Mouse (Mus musculus) kidney, embryonic 16.5 days (tissue): ENCODE measurements around the gene Gpx7. TPM values are rescaled to one million over a fixed set of nuclear protein-coding genes. Genes with fewer than 3 reads are reported as not detected.

Experiments
- ATAC-seq: fragments of 200-750 bp; cut with Nextera tagmentation; 2 replicates; pipeline ENCODE4 v1.8.0; 2017; ENCODE audit warnings: moderate TSS enrichment; ENCODE audit not compliant: low FRiP score, low TSS enrichment
- H3K27ac ChIP-seq: fragments of 300-500 bp; sonication (generic); 2 replicates; pipeline ENCODE4 v1.5.1; 2014; ENCODE audit warnings: low read length
- H3K27me3 ChIP-seq: fragments of 300-500 bp; sonication (generic); 2 replicates; pipeline ENCODE4 v1.6.1; 2014; ENCODE audit warnings: low read length, control low read depth, mixed read lengths; ENCODE audit not compliant: insufficient read depth
- H3K36me3 ChIP-seq: fragments of 300-500 bp; sonication (generic); 2 replicates; pipeline ENCODE4 v1.6.1; 2014; ENCODE audit warnings: low read length, control low read depth, mixed read lengths; ENCODE audit not compliant: insufficient read depth
- H3K4me1 ChIP-seq: fragments of 300-500 bp; sonication (generic); 2 replicates; pipeline ENCODE4 v1.6.1; 2014; ENCODE audit warnings: low read length, control low read depth, mixed read lengths; ENCODE audit not compliant: insufficient read depth
- H3K4me2 ChIP-seq: fragments of 300-500 bp; sonication (generic); replicated peaks from 2 replicates; pipeline ENCODE4 v1.6.1; 2014; ENCODE audit warnings: low read depth, low read length
- H3K4me3 ChIP-seq: fragments of 300-500 bp; sonication (generic); 2 replicates; pipeline ENCODE4 v1.5.1; 2014; ENCODE audit warnings: mild to moderate bottlenecking, low read length
- H3K9ac ChIP-seq: fragments of 300-500 bp; sonication (generic); replicated peaks from 2 replicates; pipeline ENCODE4 v1.6.1; 2014; ENCODE audit warnings: low read length
- H3K9me3 ChIP-seq: fragments of 300-500 bp; sonication (generic); 2 replicates; pipeline ENCODE4 v1.6.1; 2016; ENCODE audit warnings: low read length, control low read depth
- WGBS: fragments of 180-500 bp; shearing (Covaris S2); extraction: QIAGEN DNeasy Blood & Tissue Kit; methylation state at CpG from one replicate; pipeline ENCODE4 v1.1.7; 2014; 5-methylcytosine and 5-hydroxymethylcytosine counted together
- polyA plus RNA-seq: library from polyadenylated mRNA; unstranded; fragments of >200 nt; fragmentation: Nextera tagmentation; extraction: Ambion mirVana; gene quantifications from 2 replicates; pipeline ENCODE4 v1.2.1, GENCODE M21; 2015

Gpx7 gene
- polyA plus RNA-seq, 1 experiment from 2014 or later = 65.4 TPM

DNA sequence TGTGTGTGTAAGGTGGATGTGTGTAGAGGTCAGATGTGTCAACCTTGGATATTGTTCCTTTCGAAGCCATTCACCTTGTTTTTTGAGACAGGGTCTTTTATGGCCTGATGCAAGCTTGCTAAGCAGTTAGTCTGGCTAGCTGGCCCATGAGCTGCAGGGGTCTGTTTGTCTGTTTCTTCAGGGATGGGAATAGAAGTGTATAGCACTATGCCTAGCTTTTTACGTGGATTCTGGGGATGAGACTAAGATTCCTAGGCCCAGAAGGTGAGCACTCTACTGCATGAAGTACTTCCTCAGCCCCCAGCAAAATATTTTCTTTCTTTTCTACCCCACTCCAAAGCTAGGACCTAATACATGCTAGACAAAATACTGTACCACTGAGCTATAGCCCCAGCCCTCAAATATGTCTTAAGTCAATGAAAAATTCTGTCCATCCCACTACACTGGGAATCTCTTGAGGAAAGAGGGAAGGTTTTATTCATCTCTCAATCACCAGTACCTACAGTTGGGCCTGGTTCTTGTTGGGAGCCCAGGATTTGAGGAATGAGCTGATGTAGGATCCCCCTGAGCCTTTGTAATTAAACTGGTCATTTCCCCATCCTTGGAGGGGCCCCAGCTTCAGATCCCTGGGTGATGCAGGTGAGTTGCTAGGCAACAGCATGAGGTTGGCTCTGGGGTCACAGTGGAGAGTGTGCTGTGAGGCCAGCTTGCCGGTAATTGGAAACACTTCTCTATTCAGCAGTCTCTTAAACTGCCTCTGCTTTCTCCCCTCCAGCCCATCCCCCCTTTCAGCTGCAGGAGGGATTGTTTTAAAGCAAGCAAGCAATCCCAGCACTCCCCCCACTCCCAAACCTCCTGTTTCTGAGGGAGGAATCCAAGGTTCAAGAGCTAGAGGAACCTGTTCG, 24.1 kb upstream of the Gpx7 start:
- no peak overlapping the region for H3K4me3 ChIP-seq
- H3K27ac ChIP-seq = 0 out of 2 replicates have a peak overlapping the region, but pooled peaks have one; percentile 10
- H3K36me3 ChIP-seq = no peaks in the 10 kb centered on the region
- peaks cover 17% of the 10 kb centered on the region for H3K4me1 ChIP-seq
- no peaks in the 10 kb centered on the region for H3K27me3 ChIP-seq
- H3K9me3 ChIP-seq = no peaks in the 10 kb centered on the region
- 41% methylated on average over 4 of the region's 4 CpGs for WGBS
- no peak overlapping the region for H3K9ac ChIP-seq
- H3K4me2 ChIP-seq = no peak overlapping the region
- peak; percentile 84 for ATAC-seq

- Histone ChIP-seq H3K36me3 (no peaks in the 10 kb centered on the region), H3K4me1 (peaks cover 17% of the 10 kb centered on the region), H3K4me2 (no peak overlapping the region), H3K27ac (0 out of 2 replicates have a peak overlapping the region, but pooled peaks have one; percentile 6), H3K4me3 (no peak overlapping the region), H3K27me3 (no peaks in the 10 kb centered on the region), H3K9me3 (no peaks in the 10 kb centered on the region), H3K9ac (no peak overlapping the region)
- ATAC-seq = no peak
- whole genome bisulfite sequencing = 89% methylated on average over 6 of the region's 6 CpGs
Measured at GRCm38 (mm10) chr4:108428341-108428721, 21.6 kb upstream of the Gpx7 start.

DNA sequence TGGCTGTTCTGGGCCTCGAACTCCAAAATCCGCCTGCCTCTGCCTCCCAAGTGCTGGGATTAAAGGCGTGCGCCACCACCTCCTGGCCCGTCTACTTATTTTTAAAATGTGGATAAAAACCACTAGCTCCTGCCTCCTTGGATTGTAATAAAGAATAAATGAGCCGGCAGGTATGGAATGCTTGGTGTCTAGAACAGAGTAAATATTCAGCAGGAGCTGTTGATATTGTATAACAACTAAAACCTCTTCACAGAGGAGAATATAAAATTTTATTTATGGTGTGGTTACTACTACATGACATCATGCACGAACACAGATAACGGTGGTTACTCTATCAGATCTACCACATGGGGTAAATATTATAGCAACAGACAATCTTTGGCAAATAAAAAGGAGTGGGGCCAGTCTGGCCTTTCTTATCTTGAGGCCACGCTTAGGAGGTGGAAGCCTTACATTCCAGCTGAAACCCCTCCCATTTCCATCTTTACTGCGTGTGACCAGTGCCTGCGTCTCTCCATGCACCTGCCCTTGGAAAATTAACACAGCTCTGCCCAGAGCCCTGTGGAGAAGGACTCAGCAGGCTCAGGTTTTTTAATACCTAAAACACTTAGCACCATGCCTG, 21.1 kb upstream of the Gpx7 start:
- no peaks in the 10 kb centered on the region for H3K36me3 ChIP-seq
- no peak overlapping the region for H3K4me3 ChIP-seq
- H3K27ac ChIP-seq = 0 out of 2 replicates have a peak overlapping the region, but pooled peaks have one; percentile 6
- ATAC-seq = no peak
- no peak overlapping the region for H3K9ac ChIP-seq
- H3K4me2 ChIP-seq = no peak overlapping the region
- no peaks in the 10 kb centered on the region for H3K27me3 ChIP-seq
- WGBS = 65% methylated on average over 11 of the region's 11 CpGs
- H3K4me1 ChIP-seq = peaks cover 17% of the 10 kb centered on the region
- no peaks in the 10 kb centered on the region for H3K9me3 ChIP-seq

DNA sequence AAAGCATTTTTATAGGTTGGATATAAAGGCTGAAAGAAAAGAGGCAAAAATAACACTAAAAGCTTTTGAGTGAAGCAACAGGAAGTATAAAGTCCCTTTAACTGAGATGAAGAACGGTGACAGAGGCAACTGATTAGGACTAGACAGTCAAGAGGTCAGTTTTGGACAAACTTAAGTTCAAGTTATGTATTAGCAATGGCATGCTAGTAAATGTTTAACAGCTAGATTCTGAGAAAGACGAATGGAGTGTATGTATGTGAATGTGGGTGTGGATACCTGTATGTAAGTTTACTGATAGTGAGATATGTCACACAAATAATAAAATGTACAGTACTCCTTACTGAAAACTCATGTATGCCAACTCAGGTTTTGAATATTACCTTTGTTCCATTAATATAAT, 17.8 kb upstream of the Gpx7 start:
- no peaks in the 10 kb centered on the region for H3K27me3 ChIP-seq
- no peak for ATAC-seq
- no peak overlapping the region for H3K4me3 ChIP-seq
- H3K9me3 ChIP-seq = no peaks in the 10 kb centered on the region
- no peaks in the 10 kb centered on the region for H3K36me3 ChIP-seq
- 53% methylated on average over 2 of the region's 2 CpGs for WGBS
- no peak overlapping the region for H3K27ac ChIP-seq
- H3K4me1 ChIP-seq = peaks cover 4% of the 10 kb centered on the region; the same call in 1 of the 2 replicates
- H3K9ac ChIP-seq = no peak overlapping the region
- H3K4me2 ChIP-seq = no peak overlapping the region

GRCm38 (mm10) chr4:108407621-108408020, 860 bp upstream of the Gpx7 start:
- 45% methylated on average over 8 of the region's 8 CpGs for WGBS
- no peaks in the 10 kb centered on the region for H3K27me3 ChIP-seq
- peaks cover 15% of the 10 kb centered on the region; the same call in 1 of the 2 replicates for H3K4me1 ChIP-seq
- no peak overlapping the region for H3K9ac ChIP-seq
- H3K4me3 ChIP-seq = no peak overlapping the region
- no peaks in the 10 kb centered on the region for H3K36me3 ChIP-seq
- 0 out of 2 replicates have a peak, but pooled peaks cover 3% of the 10 kb centered on the region for H3K9me3 ChIP-seq
- ATAC-seq = no peak
- H3K4me2 ChIP-seq = no peak overlapping the region
- no peak overlapping the region for H3K27ac ChIP-seq

DNA sequence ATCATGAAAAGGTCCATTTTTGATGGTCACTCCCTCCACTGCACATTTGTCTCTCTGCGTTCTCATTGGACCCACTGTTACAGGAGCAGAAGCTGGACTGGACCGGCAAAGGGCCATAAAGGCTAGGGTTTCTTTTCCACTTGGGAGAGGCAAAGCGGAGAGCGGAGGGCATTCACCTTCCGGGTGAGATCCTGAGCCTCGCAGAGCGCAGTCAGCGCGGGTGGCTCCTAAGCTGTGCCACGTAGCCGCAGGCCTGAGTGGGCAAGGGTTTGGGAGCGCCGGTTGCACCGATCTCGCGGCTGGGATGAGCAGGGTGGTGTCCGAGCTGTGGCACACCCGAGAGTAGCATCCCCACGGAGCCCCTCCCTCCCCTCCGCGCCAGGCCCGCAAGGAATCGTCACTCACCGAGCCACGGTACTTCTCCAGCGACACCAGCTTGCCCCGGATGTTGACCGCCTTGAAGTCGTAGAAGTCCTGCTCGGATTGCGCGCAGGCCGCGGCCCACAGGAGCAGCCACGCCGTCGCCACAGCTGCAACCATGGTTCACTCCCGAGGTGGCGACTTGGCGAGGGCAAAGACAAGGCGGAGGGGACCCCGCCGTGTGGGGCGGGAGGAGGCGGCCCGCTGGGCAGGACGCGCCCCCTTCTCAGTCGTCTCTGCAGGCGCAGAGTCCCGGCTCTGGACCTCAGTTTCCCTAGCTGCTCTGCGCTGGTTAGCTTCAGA, 462 bp downstream of the Gpx7 start:
- Histone ChIP-seq H3K9ac (peak overlapping the region; percentile 83), H3K4me2 (peak overlapping the region; percentile 71), H3K4me3 (peak overlapping the region; percentile 53), H3K27me3 (no peaks in the 10 kb centered on the region), H3K27ac (peak overlapping the region; percentile 66), H3K4me1 (peaks cover 15% of the 10 kb centered on the region; the same call in 1 of the 2 replicates), H3K36me3 (no peaks in the 10 kb centered on the region), H3K9me3 (0 out of 2 replicates have a peak, but pooled peaks cover 3% of the 10 kb centered on the region)
- WGBS = under 1% methylated on average over 51 of the region's 52 CpGs
- ATAC-seq = peak; percentile 62

DNA sequence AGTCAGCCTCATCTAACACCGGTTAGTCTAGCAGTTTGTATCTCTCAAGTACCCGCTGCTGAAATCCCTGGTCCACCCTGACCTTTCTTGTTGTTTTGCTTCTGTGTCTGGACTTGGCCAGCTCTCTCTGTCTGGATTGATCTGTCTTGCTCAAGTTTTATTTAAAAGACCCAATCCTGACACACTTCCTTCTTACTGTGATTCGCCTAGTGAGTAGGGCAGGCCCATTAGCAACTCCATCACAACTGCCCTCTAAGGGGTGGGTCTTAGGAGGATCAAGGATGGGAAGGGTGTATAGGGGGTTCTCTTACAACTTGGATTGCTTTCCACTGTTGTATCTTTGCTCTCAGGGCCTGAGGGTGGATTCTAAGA, 1.0 kb downstream of the Gpx7 start:
- Histone ChIP-seq H3K9ac (peak overlapping the region; percentile 83), H3K4me1 (peaks cover 15% of the 10 kb centered on the region; the same call in 1 of the 2 replicates), H3K4me2 (peak overlapping the region; percentile 71), H3K27ac (peak overlapping the region; percentile 66), H3K36me3 (no peaks in the 10 kb centered on the region), H3K27me3 (no peaks in the 10 kb centered on the region), H3K9me3 (0 out of 2 replicates have a peak, but pooled peaks cover 3% of the 10 kb centered on the region), H3K4me3 (peak overlapping the region; percentile 53)
- peak; percentile 88 for ATAC-seq
- 64% methylated on average over 3 of the region's 3 CpGs for WGBS

DNA sequence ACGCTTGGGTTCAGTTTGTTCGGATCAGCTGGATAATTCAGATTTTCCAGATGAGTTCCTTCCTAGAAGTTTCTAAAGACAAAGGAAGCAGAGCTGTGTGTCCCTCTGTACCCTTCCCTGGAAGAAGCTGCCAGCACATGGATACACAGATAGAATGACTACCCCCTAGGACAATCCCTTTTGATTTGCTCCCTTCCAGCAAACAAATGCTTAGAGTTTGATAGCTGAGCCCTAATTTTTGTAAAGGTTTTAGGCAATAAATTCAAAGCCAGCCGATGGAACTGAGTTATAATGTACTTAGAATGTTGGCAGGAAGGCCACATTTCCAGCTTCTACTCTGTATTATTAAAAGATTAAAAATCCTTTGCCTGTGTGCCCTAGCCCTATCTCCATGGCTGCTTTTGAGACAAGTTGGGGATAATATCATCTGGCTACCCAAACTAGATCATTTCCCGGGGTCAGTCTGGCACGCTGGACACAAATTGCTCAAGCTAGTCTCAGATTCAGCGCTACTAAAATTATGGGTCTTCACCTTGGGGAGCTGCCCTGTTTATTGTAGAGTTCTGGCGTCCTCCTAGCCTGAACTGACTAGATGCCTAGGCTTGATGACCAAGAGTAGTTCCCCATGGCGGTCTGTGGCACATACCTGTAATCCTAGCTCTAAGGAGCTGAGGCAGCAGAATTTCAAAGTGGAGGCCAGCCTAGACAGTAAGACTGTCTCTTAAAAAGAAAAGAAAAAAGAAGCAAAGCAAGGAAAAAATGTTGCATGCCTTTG, 2.7 kb downstream of the Gpx7 start:
- H3K4me2 ChIP-seq = no peak overlapping the region
- no peaks in the 10 kb centered on the region for H3K27me3 ChIP-seq
- H3K27ac ChIP-seq = no peak overlapping the region
- H3K36me3 ChIP-seq = peaks cover 6% of the 10 kb centered on the region; the same call in 1 of the 2 replicates
- no peak overlapping the region for H3K4me3 ChIP-seq
- H3K9me3 ChIP-seq = no peaks in the 10 kb centered on the region
- H3K9ac ChIP-seq = no peak overlapping the region
- ATAC-seq = no peak
- H3K4me1 ChIP-seq = peaks cover 15% of the 10 kb centered on the region; the same call in 1 of the 2 replicates
- 84% methylated on average over 8 of the region's 8 CpGs for WGBS

- WGBS = 89% methylated on average over 10 of the region's 10 CpGs
- peaks cover 6% of the 10 kb centered on the region; the same call in 1 of the 2 replicates for H3K36me3 ChIP-seq
- H3K9me3 ChIP-seq = no peaks in the 10 kb centered on the region
- H3K4me2 ChIP-seq = no peak overlapping the region
- no peaks in the 10 kb centered on the region for H3K4me1 ChIP-seq
- no peaks in the 10 kb centered on the region for H3K27me3 ChIP-seq
- H3K4me3 ChIP-seq = no peak overlapping the region
- H3K9ac ChIP-seq = no peak overlapping the region
- no peak for ATAC-seq
- no peak overlapping the region for H3K27ac ChIP-seq
Measured at GRCm38 (mm10) chr4:108400395-108400794, 6.4 kb downstream of the Gpx7 start.
